Mouse (Mus musculus) hindbrain, postnatal 0 days (tissue): ENCODE measurements around the gene Sprtn. TPM values are rescaled to one million over a fixed set of nuclear protein-coding genes. Genes with fewer than 3 reads are reported as not detected.
A peak's percentile ranks its signal among the peaks of the same experiment; 100 is the strongest.

Source experiments
- ATAC-seq: fragments of 200-750 bp; cut with Nextera tagmentation; 2 replicates; pipeline ENCODE4 v1.8.0; 2017; ENCODE audit warnings: mild to moderate bottlenecking, moderate TSS enrichment, moderate library complexity
- DNase-seq: peaks from one replicate; pipeline ENCODE4 v3.0.0-alpha.2; 2015; ENCODE audit warnings: low spot score
- H3K27ac ChIP-seq: fragments of 300-500 bp; sonication (generic); 2 replicates; pipeline ENCODE4 v1.5.1; 2014; ENCODE audit warnings: mild to moderate bottlenecking
- H3K27me3 ChIP-seq: fragments of 300-500 bp; sonication (generic); 2 replicates; pipeline ENCODE4 v1.6.1; 2014; ENCODE audit warnings: low read length, mixed read lengths; ENCODE audit not compliant: insufficient read depth
- H3K36me3 ChIP-seq: fragments of 300-500 bp; sonication (generic); 2 replicates; pipeline ENCODE4 v1.6.1; 2014; ENCODE audit warnings: low read length, mixed read lengths; ENCODE audit not compliant: insufficient read depth
- H3K4me1 ChIP-seq: fragments of 300-500 bp; sonication (generic); 2 replicates; pipeline ENCODE4 v1.6.1; 2014; ENCODE audit warnings: antibody characterized with exemption, low read length, mixed read lengths; ENCODE audit not compliant: insufficient read depth
- H3K4me2 ChIP-seq: fragments of 300-500 bp; sonication (generic); 2 replicates; pipeline ENCODE4 v1.6.1; 2014; ENCODE audit warnings: low read depth, mild to moderate bottlenecking, low read length, moderate library complexity, mixed read lengths
- H3K4me3 ChIP-seq: fragments of 300-500 bp; sonication (generic); 2 replicates; pipeline ENCODE4 v1.5.1; 2014; ENCODE audit warnings: low read length
- H3K9ac ChIP-seq: fragments of 300-500 bp; sonication (generic); replicated peaks from 2 replicates; pipeline ENCODE4 v1.6.1; 2014; ENCODE audit warnings: mild to moderate bottlenecking, low read length, moderate library complexity, mixed read lengths
- H3K9me3 ChIP-seq: fragments of 300-500 bp; sonication (generic); 2 replicates; pipeline ENCODE4 v1.6.1; 2016; ENCODE audit warnings: low read length, mixed read lengths
- CTCF ChIP-seq: IDR thresholded peaks from 2 replicates; pipeline ENCODE4 v1.5.1; 2016; ENCODE audit warnings: antibody characterized with exemption, control low read depth, low read depth
- whole genome bisulfite sequencing: fragments of 180-500 bp; shearing (Covaris S2); extraction: QIAGEN DNeasy Blood & Tissue Kit; methylation state at CpG from one replicate; pipeline ENCODE4 v1.1.7; 2014; 5-methylcytosine and 5-hydroxymethylcytosine counted together
- polyA plus RNA-seq: library from polyadenylated mRNA; unstranded; fragments of >200 nt; fragmentation: Nextera tagmentation; extraction: Ambion mirVana; gene quantifications from 2 replicates; pipeline ENCODE4 v1.2.1, GENCODE M21; 2015
- total RNA-seq: library from RNA; depleted of rRNA; stranded (reverse); fragments of >200 nt; gene quantifications from 2 replicates; pipeline ENCODE4 v1.2.3, GENCODE M21; 2014

Gene Sprtn
- total and polyA plus RNA-seq, 2 experiments from 2014 or later, result 6.0 to 11.6 TPM

DNA sequence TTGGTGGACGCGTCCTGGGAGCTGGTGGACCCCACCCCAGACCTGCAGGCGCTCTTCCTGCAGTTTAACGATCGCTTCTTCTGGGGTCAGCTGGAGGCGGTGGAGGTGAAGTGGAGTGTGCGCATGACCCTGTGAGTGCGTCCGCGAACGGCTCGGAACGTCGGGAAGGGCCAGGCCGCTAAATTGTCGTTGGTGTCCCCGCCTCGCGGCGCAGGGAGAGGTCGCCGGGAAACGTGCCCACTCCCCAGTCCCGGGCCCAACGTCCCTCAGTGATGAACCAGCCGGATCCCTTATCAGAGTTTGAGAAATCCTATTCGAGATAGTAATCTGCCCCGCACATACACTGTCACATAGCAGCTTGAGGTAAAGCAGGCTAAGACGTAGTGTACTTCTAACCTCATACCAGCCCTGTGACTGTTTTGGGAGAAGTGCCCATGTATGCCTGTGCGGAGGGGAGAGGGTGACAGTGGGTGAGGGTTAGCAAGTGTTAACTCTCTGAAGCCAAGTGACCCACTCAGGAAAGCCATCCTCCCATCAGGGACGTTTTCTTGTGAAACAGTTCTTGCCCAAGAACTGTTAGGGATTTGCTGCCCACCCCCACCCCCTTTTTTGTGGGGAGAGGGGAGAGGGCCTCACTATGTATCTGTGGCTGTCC, 692 bp downstream of the Sprtn start:
- Histone ChIP-seq H3K27me3 (no peaks in the 10 kb centered on the region), H3K27ac (peak overlapping the region; percentile 90), H3K4me2 (peak overlapping the region; percentile 98), H3K4me1 (peaks cover 13% of the 10 kb centered on the region), H3K4me3 (peak overlapping the region; percentile 88), H3K9ac (peak overlapping the region; percentile 76), H3K36me3 (peaks cover 38% of the 10 kb centered on the region), H3K9me3 (no peaks in the 10 kb centered on the region)
- no peak for TF ChIP-seq CTCF
- ATAC-seq (peak; percentile 18), DNase-seq (no peak)
- WGBS, result 6% methylated on average over 30 of the region's 31 CpGs

DNA sequence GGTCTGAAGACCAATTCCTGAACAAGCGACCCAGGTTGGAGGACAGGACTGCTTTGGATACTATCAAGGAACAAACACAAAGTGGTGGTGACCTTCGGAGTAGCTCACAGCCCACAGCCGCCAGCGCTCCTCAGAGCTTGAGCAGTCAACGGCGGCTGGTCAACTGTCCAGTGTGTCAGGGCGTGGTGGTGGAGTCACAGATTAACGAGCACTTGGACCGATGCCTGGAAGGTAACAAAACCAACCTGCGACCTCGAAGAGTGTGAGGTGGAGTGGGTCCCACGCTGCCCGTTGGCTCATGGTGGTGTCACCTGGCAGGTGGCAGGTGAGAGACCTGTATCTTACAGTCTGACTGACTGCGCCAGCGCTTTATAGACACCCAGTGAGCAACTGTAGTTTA, 5.5 kb downstream of the Sprtn start:
- 96% methylated on average over 15 of the region's 15 CpGs for WGBS

DNA sequence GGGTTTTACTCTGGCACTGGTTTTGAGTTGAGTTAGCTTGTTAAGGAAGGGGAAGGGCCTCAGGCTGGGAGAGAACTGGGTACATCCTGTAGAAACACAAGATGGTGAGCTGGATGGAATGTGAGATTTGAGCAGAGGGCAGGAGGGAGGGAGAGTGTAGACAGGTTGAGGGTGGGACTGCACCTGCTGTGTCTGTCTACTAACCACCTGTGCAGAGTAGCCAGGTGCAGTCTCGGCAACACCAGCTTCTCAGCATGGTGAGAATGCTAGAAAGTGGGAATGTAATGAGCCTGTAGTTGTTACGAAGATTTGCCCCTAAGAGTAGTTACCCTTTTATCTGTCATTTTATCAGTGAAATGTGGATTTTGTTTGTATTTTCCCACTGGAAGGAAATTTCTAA, 7.8 kb downstream of the Sprtn start:
- no peak for DNase-seq
- no peak overlapping the region for H3K27ac ChIP-seq
- no peaks in the 10 kb centered on the region for H3K27me3 ChIP-seq
- ATAC-seq, result no peak
- no peak overlapping the region for H3K9ac ChIP-seq
- TF ChIP-seq CTCF, result no peak
- peaks cover 52% of the 10 kb centered on the region for H3K36me3 ChIP-seq
- no peaks in the 10 kb centered on the region for H3K4me1 ChIP-seq
- 94% methylated on average over 2 of the region's 2 CpGs for WGBS
- H3K4me3 ChIP-seq, result no peak overlapping the region
- no peaks in the 10 kb centered on the region for H3K9me3 ChIP-seq
- no peak overlapping the region for H3K4me2 ChIP-seq

More for the DNA sequence above, 5.5 kb downstream of the Sprtn start:
- H3K4me1 ChIP-seq, result peaks cover 4% of the 10 kb centered on the region; the same call in 1 of the 2 replicates
- H3K9ac ChIP-seq, result no peak overlapping the region
- no peak for DNase-seq
- no peak overlapping the region for H3K27ac ChIP-seq
- H3K27me3 ChIP-seq, result no peaks in the 10 kb centered on the region
- H3K9me3 ChIP-seq, result no peaks in the 10 kb centered on the region
- no peak overlapping the region for H3K4me3 ChIP-seq
- no peak for ATAC-seq
- peaks cover 55% of the 10 kb centered on the region for H3K36me3 ChIP-seq
- TF ChIP-seq CTCF, result no peak
- no peak overlapping the region for H3K4me2 ChIP-seq

DNA sequence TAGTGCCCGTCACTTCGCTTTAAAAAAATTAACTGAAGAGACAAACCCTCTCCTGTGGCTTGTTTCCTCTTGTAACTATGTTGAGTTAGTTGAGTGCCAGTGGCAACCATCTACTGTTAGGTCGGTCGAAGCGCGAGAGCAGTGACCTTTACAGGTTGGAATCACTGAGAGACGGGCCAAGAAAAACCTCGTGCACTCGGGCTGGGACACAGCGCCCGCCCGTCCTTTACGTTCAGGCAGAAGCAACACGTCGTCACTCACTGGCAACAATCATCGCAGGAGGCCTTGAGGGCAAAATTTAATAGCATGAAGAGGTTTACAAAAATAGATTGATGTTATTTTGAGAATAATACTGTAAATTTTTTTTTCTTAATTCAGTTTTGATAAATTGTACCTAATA, 12.2 kb downstream of the Sprtn start:
- Histone ChIP-seq H3K27ac (no peak overlapping the region), H3K4me3 (no peak overlapping the region), H3K36me3 (peaks cover 24% of the 10 kb centered on the region), H3K9me3 (no peaks in the 10 kb centered on the region), H3K27me3 (no peaks in the 10 kb centered on the region), H3K4me2 (no peak overlapping the region), H3K4me1 (no peaks in the 10 kb centered on the region), H3K9ac (no peak overlapping the region)
- TF ChIP-seq CTCF, result no peak
- DNase-seq (no peak), ATAC-seq (no peak)
- WGBS, result 90% methylated on average over 16 of the region's 16 CpGs

DNA sequence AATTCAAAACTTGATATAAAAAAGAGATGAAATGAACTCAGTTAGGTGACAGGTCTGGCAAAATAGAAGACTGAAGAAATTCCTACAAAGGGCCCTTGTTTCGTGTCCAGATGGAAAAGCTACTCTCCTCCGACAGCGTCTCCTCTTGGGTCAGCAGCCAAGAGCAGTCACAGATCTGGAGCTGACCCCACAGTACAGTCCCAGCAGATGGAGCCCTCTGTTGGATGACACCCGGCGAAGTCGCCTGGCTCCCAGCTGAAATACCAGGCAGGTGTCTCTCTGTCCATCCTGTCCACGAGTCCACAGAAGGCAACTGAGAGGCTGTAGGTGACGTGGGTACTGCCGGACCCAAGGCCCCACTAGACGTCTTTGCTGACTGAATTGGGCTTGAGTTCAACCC, 12.7 kb downstream of the Sprtn start:
- Histone ChIP-seq H3K9ac (no peak overlapping the region), H3K27ac (no peak overlapping the region), H3K4me2 (no peak overlapping the region), H3K9me3 (no peaks in the 10 kb centered on the region), H3K4me1 (no peaks in the 10 kb centered on the region), H3K27me3 (no peaks in the 10 kb centered on the region), H3K4me3 (no peak overlapping the region), H3K36me3 (peaks cover 26% of the 10 kb centered on the region)
- DNase-seq, result peak; percentile 20
- ATAC-seq, result no peak
- 69% methylated on average over 10 of the region's 10 CpGs for WGBS
- peak; percentile 32; the same call in 1 of the 2 replicates for TF ChIP-seq CTCF

DNA sequence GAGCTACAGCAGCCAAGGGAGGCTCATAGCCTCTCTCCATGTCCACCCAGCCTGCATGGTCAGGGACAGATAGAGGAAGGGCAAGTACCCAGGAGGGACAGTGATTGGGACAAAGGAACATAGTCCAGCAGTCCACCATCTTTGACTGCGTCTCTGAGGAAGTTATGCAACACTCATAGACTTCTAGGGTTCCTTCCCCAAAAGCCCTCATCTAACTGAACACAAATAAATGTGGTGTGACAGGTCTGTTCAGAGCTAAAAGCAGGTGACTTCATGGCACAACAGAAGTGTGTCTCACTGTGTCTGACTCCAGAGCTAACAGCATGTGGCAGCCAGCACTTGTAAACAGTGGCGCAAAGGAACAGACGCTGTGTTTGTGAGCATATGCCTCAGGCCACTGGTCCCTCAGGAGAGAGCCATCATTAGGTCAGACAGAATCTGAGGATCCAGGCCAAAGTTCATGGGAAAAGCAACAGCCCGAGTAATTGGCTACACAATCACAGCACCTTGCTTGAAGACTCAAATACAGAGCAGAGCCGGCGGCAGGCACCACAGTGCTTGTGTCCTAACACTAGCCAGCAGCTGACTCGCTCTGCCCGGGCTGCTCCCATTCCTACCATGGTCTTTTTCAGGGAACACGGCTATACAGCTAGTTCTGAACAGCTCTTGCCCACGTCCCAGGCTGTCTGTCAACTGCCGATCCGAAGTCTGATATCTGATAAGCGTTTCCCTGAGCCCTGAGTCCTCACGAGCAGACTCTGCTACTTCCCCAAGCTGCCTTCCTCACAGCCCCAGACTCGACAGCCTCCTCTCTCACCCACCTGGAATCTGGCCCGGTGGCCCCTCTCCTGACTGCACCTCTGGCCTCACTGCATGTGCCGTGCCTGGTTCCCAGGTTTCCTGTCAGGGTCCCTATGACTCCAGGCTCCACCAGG, 14.5 kb downstream of the Sprtn start:
- Histone ChIP-seq H3K9ac (no peak overlapping the region), H3K27me3 (no peaks in the 10 kb centered on the region), H3K4me1 (no peaks in the 10 kb centered on the region), H3K36me3 (peaks cover 18% of the 10 kb centered on the region; the same call in 1 of the 2 replicates), H3K4me2 (no peak overlapping the region), H3K27ac (no peak overlapping the region), H3K9me3 (no peaks in the 10 kb centered on the region), H3K4me3 (no peak overlapping the region)
- no peak for ATAC-seq
- WGBS, result 73% methylated on average over 17 of the region's 17 CpGs
- no peak for DNase-seq
- TF ChIP-seq CTCF, result no peak
